ENCODE assay signal across 32 mouse cellular contexts in genomic region chr3:52881981-52882380, GRCm38 (mm10).
DNase-seq lines count a peak whose midpoint lies in the region; ATAC-seq and TF ChIP-seq lines count a peak whose summit lies in the region.
"Had no signal": no experiment of that assay in that cellular context is flagged by ENCODE, and none has a peak within 500 bp of the region (broad histone marks: within the 10 kb centered on the region; RNA-seq: fewer than 3 reads in every experiment).

No protein-coding gene starts in this region.

- no peak overlapping the region for H3K9ac ChIP-seq in heart, embryonic 16.5 days (ENCODE audit: low read length)
- H3K9ac ChIP-seq in lung, embryonic 14.5 days = no peak overlapping the region
- H3K9ac ChIP-seq: embryonic facial prominence, embryonic 15.5 days; forebrain, embryonic 12.5 days; forebrain, postnatal 0 days; hindbrain, embryonic 13.5 days; limb, embryonic 15.5 days; liver, embryonic 13.5 days; neural tube, embryonic 15.5 days; stomach, embryonic 15.5 days had no signal

- no peaks in the 10 kb centered on the region for H3K27me3 ChIP-seq in heart, embryonic 16.5 days (ENCODE audit: control insufficient read depth, insufficient read depth, low read length)
- no peaks in the 10 kb centered on the region; the same call in 1 of the 2 replicates for H3K27me3 ChIP-seq in lung, embryonic 14.5 days (ENCODE audit: insufficient read depth, low read length)
- H3K27me3 ChIP-seq in limb, embryonic 10.5 days (ENCODE audit: low read depth, poor library complexity, severe bottlenecking) = no peaks in the 10 kb centered on the region
- H3K27me3 ChIP-seq: embryonic facial prominence, embryonic 15.5 days; forebrain, embryonic 12.5 days; hindbrain, embryonic 13.5 days; limb, embryonic 15.5 days; liver, embryonic 13.5 days; neural tube, embryonic 15.5 days; stomach, embryonic 15.5 days had no signal

- 31% methylated on average over 3 of the region's 3 CpGs for WGBS in heart, embryonic 16.5 days
- WGBS in lung, embryonic 14.5 days = 49% methylated on average over 3 of the region's 3 CpGs
- WGBS in limb, embryonic 10.5 days = 88% methylated on average over 3 of the region's 3 CpGs

- H3K4me3 ChIP-seq in heart, embryonic 16.5 days (ENCODE audit: low read length) = no peak overlapping the region
- H3K4me3 ChIP-seq in lung, embryonic 14.5 days (ENCODE audit: low read depth, low read length) = no peak overlapping the region
- no peak overlapping the region for H3K4me3 ChIP-seq in limb, embryonic 10.5 days
- H3K4me3 ChIP-seq: embryonic facial prominence, embryonic 10.5 days; embryonic facial prominence, embryonic 15.5 days; forebrain, embryonic 12.5 days; hindbrain, embryonic 13.5 days; limb, embryonic 15.5 days; liver, embryonic 13.5 days; neural tube, embryonic 15.5 days; stomach, embryonic 15.5 days had no signal

- TF ChIP-seq CTCF in lung, embryonic 14.5 days (IDR thresholded peaks at IDR 0.05; ENCODE audit: low read depth) = no peak

- H3K4me2 ChIP-seq in heart, embryonic 16.5 days (ENCODE audit: low read depth, low read length) = no peak overlapping the region
- no peak overlapping the region for H3K4me2 ChIP-seq in lung, embryonic 14.5 days
- H3K4me2 ChIP-seq: embryonic facial prominence, embryonic 15.5 days; forebrain, embryonic 12.5 days; hindbrain, embryonic 13.5 days; limb, embryonic 15.5 days; liver, embryonic 13.5 days; midbrain, embryonic 11.5 days; neural tube, embryonic 15.5 days; stomach, embryonic 15.5 days had no signal

- H3K4me1 ChIP-seq in heart, embryonic 16.5 days (ENCODE audit: control insufficient read depth, insufficient read depth, low read length) = peaks cover 14% of the 10 kb centered on the region
- H3K4me1 ChIP-seq in lung, embryonic 14.5 days (ENCODE audit: insufficient read depth) = no peaks in the 10 kb centered on the region
- H3K4me1 ChIP-seq in limb, embryonic 10.5 days = no peaks in the 10 kb centered on the region
- H3K4me1 ChIP-seq: embryonic facial prominence, embryonic 15.5 days; forebrain, embryonic 12.5 days; hindbrain, embryonic 13.5 days; limb, embryonic 15.5 days; liver, embryonic 13.5 days; neural tube, embryonic 15.5 days; stomach, embryonic 15.5 days had no signal

- H3K36me3 ChIP-seq in heart, embryonic 16.5 days (ENCODE audit: control insufficient read depth, insufficient read depth) = no peaks in the 10 kb centered on the region
- H3K36me3 ChIP-seq in lung, embryonic 14.5 days (ENCODE audit: insufficient read depth) = no peaks in the 10 kb centered on the region
- H3K36me3 ChIP-seq in limb, embryonic 10.5 days = no peaks in the 10 kb centered on the region
- H3K36me3 ChIP-seq: embryonic facial prominence, embryonic 10.5 days; embryonic facial prominence, embryonic 15.5 days; forebrain, embryonic 12.5 days; G1E; hindbrain, embryonic 13.5 days; limb, embryonic 15.5 days; liver, embryonic 13.5 days; neural tube, embryonic 15.5 days; stomach, embryonic 15.5 days had no signal

- H3K27ac ChIP-seq in heart, embryonic 16.5 days (ENCODE audit: low read length) = no peak overlapping the region
- no peak overlapping the region for H3K27ac ChIP-seq in lung, embryonic 14.5 days (ENCODE audit: low read depth)
- no peak overlapping the region for H3K27ac ChIP-seq in limb, embryonic 10.5 days
- H3K27ac ChIP-seq: embryonic facial prominence, embryonic 10.5 days; embryonic facial prominence, embryonic 15.5 days; forebrain, embryonic 12.5 days; hindbrain, embryonic 13.5 days; limb, embryonic 15.5 days; liver, embryonic 13.5 days; neural tube, embryonic 15.5 days; stomach, embryonic 15.5 days had no signal

- H3K9me3 ChIP-seq in heart, embryonic 16.5 days (replicated peaks; ENCODE audit: control insufficient read depth, low read length) = no peaks in the 10 kb centered on the region
- no peaks in the 10 kb centered on the region for H3K9me3 ChIP-seq in lung, embryonic 14.5 days (ENCODE audit: low read depth, low read length)
- H3K9me3 ChIP-seq in limb, embryonic 10.5 days (replicated peaks) = no peaks in the 10 kb centered on the region
- H3K9me3 ChIP-seq: embryonic facial prominence, embryonic 10.5 days; embryonic facial prominence, embryonic 15.5 days; forebrain, embryonic 12.5 days; hindbrain, embryonic 13.5 days; limb, embryonic 15.5 days; liver, embryonic 13.5 days; neural tube, embryonic 15.5 days; stomach, embryonic 15.5 days had no signal

- no peak for DNase-seq in heart, adult 9 months (ENCODE audit: low spot score in 2 of 2)
- peak; percentile 43 for DNase-seq in lung, embryonic 14.5 days
- no peak for DNase-seq in lung, postnatal 36 days
- peak; percentile 18 for DNase-seq in limb, embryonic 10.5 days (ENCODE audit: low spot score)
- DNase-seq in urinary bladder, postnatal 25 days (ENCODE audit: low spot score) = no peak
- DNase-seq in thymus, postnatal 14 days = no peak
- DNase-seq: adrenal gland, postnatal 10 days; cerebellum, adult 8-10 months; cerebellum, postnatal 25 days; forebrain, postnatal 0 days; gastrocnemius, postnatal 10 days; kidney, adult 9 months; kidney, postnatal 10 days; layer of hippocampus, postnatal 36 days; left cerebral cortex, postnatal 4 days; liver, embryonic 13.5 days; lung, adult 18-20 months; lung, postnatal 14 days; retina, postnatal 1 day; right cerebral cortex, postnatal 14 days; thymus, postnatal 25 days had no signal

- ATAC-seq in heart, embryonic 16.5 days (replicated peaks; ENCODE audit: extremely low read depth, insufficient read depth, low FRiP score) = peak; percentile 87
- ATAC-seq in lung, embryonic 14.5 days (ENCODE audit: insufficient read depth) = no peak
- ATAC-seq: forebrain, postnatal 0 days; intestine, postnatal 0 days had no signal

Comparison
In these comparisons a context has a peak if more than half of its experiments do, and no peak if none do; other contexts are left out.
1. DNase-seq: peak in lung, embryonic 14.5 days (single experiment) and limb, embryonic 10.5 days (single experiment); none in heart, adult 9 months (0 of 2), lung, postnatal 36 days (single experiment), urinary bladder, postnatal 25 days (single experiment) and thymus, postnatal 14 days (single experiment).